Mouse (Mus musculus): ENCODE measurements at regions not wholly inside any gene's neighbourhood (a gene's known extent, or its start where the extent isn't known, plus 50 kb on each side); places are given as distances from the start of the nearest gene placed in this dataset.

- TF ChIP-seq POLR2A (IDR thresholded peaks at IDR 0.05; ENCODE audit: borderline replicate concordance, insufficient read depth, low read length) (no peak), CTCF (IDR thresholded peaks at IDR 0.05; ENCODE audit: borderline replicate concordance, insufficient read depth, low read depth, low read length) (no peak)
These were observed 92.9 kb downstream of the Gas1 start for GRCm38 (mm10) chr13:60084290-60084689.
